Mouse (Mus musculus) stomach, postnatal 0 days (tissue): ENCODE measurements at regions not wholly inside any gene's neighbourhood (a gene's known extent, or its start where the extent isn't known, plus 50 kb on each side); places are given as distances from the start of the nearest gene placed in this dataset.

Experiments used
- CTCF ChIP-seq: IDR thresholded peaks from 2 replicates; pipeline ENCODE4 v1.5.1; 2016; ENCODE audit warnings: antibody characterized with exemption, low read depth, mild to moderate bottlenecking, moderate library complexity
- EP300 ChIP-seq: optimal IDR thresholded peaks from 2 replicates; pipeline ENCODE3; 2016; ENCODE audit warnings: antibody characterized with exemption

DNA sequence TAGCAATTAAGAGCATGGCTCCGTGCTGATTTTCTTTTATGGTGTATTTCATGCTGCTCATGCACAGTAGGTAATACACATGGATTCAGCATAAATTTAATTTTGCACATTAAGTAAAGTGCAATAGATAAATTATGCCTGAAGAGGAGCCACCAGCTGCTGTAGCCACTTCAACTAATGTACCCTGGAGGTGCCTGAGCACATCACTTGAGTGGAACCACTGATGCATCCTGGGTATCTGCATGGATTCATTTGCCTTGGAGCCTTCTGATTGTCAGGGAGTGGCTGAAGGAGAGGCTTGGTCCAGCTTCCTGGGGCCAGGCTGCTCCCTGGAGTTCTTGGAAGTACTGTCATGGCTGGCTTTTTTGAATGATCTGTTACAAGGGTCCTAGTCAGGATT, 179.0 kb upstream of the Meis1 start:
- no peak for TF ChIP-seq CTCF
- no peak for TF ChIP-seq EP300
